Mouse (Mus musculus): Measurements from ENCODE around the gene Olfr520. TPM values are rescaled to one million over a fixed set of nuclear protein-coding genes. Genes with fewer than 3 reads are reported as not detected.
"Not testable (repeated sequence)": the region's sequence is repeated elsewhere in the genome, so short reads cannot be mapped to it uniquely, and the experiment has no call there.

Olfr520 gene
- polyA plus RNA-seq, 1 experiment from 2014 or later = not detected

DNA sequence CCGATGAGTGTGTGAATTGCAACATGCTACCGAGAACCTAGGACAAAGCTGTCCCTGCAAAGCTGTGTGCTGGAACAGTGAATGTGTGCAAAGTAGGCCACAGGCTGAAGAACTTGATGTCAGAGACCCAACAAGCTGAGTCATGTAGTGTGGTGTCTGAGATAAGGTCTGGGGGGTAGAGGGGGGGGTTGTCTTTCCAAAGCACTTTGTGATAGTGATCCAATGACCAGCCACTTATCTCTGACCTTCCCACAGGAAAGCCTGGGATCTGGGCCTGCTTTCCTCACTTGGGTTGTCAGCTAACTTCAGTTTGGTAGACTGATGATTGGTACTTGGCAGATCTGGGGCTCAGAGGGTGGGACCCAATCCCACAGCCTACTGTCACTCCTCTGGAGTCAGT is 4.5 kb downstream of the Olfr520 start:
- Histone ChIP-seq H3K4me3 (no peak overlapping the region), H3K36me3 (replicated peaks) (no peaks in the 10 kb centered on the region), H3K27ac (no peak overlapping the region), H3K9me3 (no peaks in the 10 kb centered on the region), H3K27me3 (ENCODE audit: poor library complexity, severe bottlenecking) (no peaks in the 10 kb centered on the region), H3K4me1 (peaks cover 8% of the 10 kb centered on the region; the same call in 1 of the 2 replicates)
- no peak for DNase-seq (ENCODE audit: extremely low spot score, low spot score)
- 94% methylated on average over 2 of the region's 2 CpGs for WGBS

- WGBS = 89% methylated on average over 9 of the region's 9 CpGs
- not testable (repeated sequence) for H3K4me3 ChIP-seq; H3K27me3 ChIP-seq (ENCODE audit: poor library complexity, severe bottlenecking); H3K27ac ChIP-seq; H3K9me3 ChIP-seq; DNase-seq (ENCODE audit: extremely low spot score, low spot score); H3K4me1 ChIP-seq; H3K36me3 ChIP-seq (replicated peaks)
Observed at GRCm38 (mm10) chr7:99735491-99735890, 5.4 kb downstream of the Olfr520 start.

GRCm38 (mm10) chr7:99739276-99739675 is 9.2 kb downstream of the Olfr520 start:
- H3K9me3 ChIP-seq = no peaks in the 10 kb centered on the region
- H3K27me3 ChIP-seq (ENCODE audit: poor library complexity, severe bottlenecking) = no peaks in the 10 kb centered on the region
- no peak overlapping the region for H3K4me3 ChIP-seq
- 73% methylated on average over 9 of the region's 9 CpGs for WGBS
- DNase-seq (ENCODE audit: extremely low spot score, low spot score) = no peak
- no peaks in the 10 kb centered on the region for H3K36me3 ChIP-seq (replicated peaks)
- H3K4me1 ChIP-seq = peaks cover 8% of the 10 kb centered on the region; the same call in 1 of the 2 replicates
- no peak overlapping the region for H3K27ac ChIP-seq

DNA sequence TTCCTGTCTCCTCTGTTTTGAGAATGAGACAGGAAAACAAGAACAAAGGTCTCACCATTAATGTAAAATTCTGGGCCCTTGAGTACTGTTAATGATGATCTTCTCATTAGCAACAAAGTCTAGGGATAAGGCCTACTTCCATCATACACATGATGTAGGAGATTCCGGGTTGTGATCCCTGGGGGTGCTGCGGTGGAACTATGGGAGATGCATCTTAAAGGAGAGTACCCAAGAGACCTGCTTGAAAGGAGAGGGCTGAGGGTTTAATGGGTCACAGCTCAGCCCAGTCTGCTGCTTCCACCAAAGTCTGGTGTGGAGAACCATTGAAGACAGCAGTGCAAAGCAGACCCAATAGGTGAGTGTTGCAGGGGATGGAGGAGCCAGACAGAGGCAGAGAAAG is 33.1 kb downstream of the Olfr520 start, which contains the start of gene Olfr521:
Olfr521 (plus strand) TSS at position 301 of the 400 bp plus-strand sequence.
- no peak for DNase-seq (ENCODE audit: extremely low spot score, low spot score)
- 95% methylated on average over 2 of the region's 2 CpGs for WGBS
- H3K4me3 ChIP-seq = no peak within 1 kb of the TSS
- H3K36me3 ChIP-seq (replicated peaks) = no peaks in the 10 kb centered on the region
- no peak within 1 kb of the TSS for H3K27ac ChIP-seq
- H3K27me3 ChIP-seq (ENCODE audit: poor library complexity, severe bottlenecking) = no peaks in the 10 kb centered on the region
- H3K9me3 ChIP-seq = peaks cover 26% of the 10 kb centered on the region
- H3K4me1 ChIP-seq = no peaks in the 10 kb centered on the region

- Histone ChIP-seq H3K27ac (no peak overlapping the region), H3K9me3 (no peaks in the 10 kb centered on the region), H3K27me3 (ENCODE audit: poor library complexity, severe bottlenecking) (no peaks in the 10 kb centered on the region), H3K4me1 (no peaks in the 10 kb centered on the region), H3K4me3 (no peak overlapping the region), H3K36me3 (replicated peaks) (no peaks in the 10 kb centered on the region)
- 94% methylated on average over 5 of the region's 5 CpGs for WGBS
- DNase-seq (ENCODE audit: extremely low spot score, low spot score) = no peak
Observed at GRCm38 (mm10) chr7:99781385-99781784, 51.3 kb downstream of the Olfr520 start.

- no peak for DNase-seq (ENCODE audit: extremely low spot score, low spot score)
- H3K9me3 ChIP-seq = no peaks in the 10 kb centered on the region
- no peak overlapping the region for H3K4me3 ChIP-seq
- 84% methylated on average over 2 of the region's 2 CpGs for WGBS
- no peak overlapping the region for H3K27ac ChIP-seq
- no peaks in the 10 kb centered on the region for H3K27me3 ChIP-seq (ENCODE audit: poor library complexity, severe bottlenecking)
- no peaks in the 10 kb centered on the region for H3K36me3 ChIP-seq (replicated peaks)
- 0 out of 2 replicates have a peak, but pooled peaks cover under 1% of the 10 kb centered on the region for H3K4me1 ChIP-seq
Observed at GRCm38 (mm10) chr7:99781916-99782315, 51.8 kb downstream of the Olfr520 start.

DNA sequence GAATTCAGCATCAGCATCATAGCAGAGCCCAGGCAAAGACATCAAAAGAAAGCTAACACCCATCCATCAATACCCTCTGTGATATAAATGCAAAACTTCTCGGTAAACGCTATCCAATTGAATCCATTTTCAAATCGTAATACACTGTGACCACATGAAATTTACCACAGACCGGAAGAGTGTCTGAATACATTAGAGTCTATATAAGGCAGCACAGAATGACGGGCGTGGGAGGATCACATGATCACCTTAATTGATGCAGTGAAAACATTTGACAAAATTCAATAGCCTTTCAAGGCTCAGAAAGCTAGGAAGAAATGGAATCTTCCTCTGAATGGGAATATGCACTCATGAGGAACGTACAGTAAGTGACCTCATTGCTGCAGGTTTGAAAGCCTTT is 53.3 kb downstream of the Olfr520 start:
- DNase-seq (ENCODE audit: extremely low spot score, low spot score) = no peak
- WGBS = 92% methylated on average over 7 of the region's 7 CpGs
- Histone ChIP-seq H3K4me3 (no peak overlapping the region), H3K27ac (no peak overlapping the region), H3K9me3 (no peaks in the 10 kb centered on the region), H3K27me3 (ENCODE audit: poor library complexity, severe bottlenecking) (no peaks in the 10 kb centered on the region), H3K36me3 (replicated peaks) (no peaks in the 10 kb centered on the region), H3K4me1 (peaks cover 15% of the 10 kb centered on the region)

- no peaks in the 10 kb centered on the region for H3K36me3 ChIP-seq (replicated peaks)
- H3K9me3 ChIP-seq = no peaks in the 10 kb centered on the region
- DNase-seq (ENCODE audit: extremely low spot score, low spot score) = no peak
- WGBS = 87% methylated on average over 3 of the region's 3 CpGs
- no peak overlapping the region for H3K4me3 ChIP-seq
- H3K27me3 ChIP-seq (ENCODE audit: poor library complexity, severe bottlenecking) = no peaks in the 10 kb centered on the region
- peaks cover 18% of the 10 kb centered on the region for H3K4me1 ChIP-seq
- H3K27ac ChIP-seq = no peak overlapping the region
Observed at GRCm38 (mm10) chr7:99785553-99785952, 55.5 kb downstream of the Olfr520 start.

Other genes starting within 250 kb of the Olfr520 start
- 762 and 795 TPM in 2 replicates for gene Rps3, start 246.5 kb upstream of the Olfr520 start, polyA plus RNA-seq (2016; fragmentation: Nextera tagmentation; extraction: Ambion mirVana)
- 9.3 and 11.9 TPM in 2 replicates for gene Arrb1, start 194.8 kb upstream of the Olfr520 start, polyA plus RNA-seq (2016; fragmentation: Nextera tagmentation; extraction: Ambion mirVana)
- 0.07 and 0.10 TPM in 2 replicates for gene Tpbgl, start 103.2 kb upstream of the Olfr520 start, polyA plus RNA-seq (2016; fragmentation: Nextera tagmentation; extraction: Ambion mirVana)
- gene Slco2b1, start 18.9 kb upstream of the Olfr520 start, polyA plus RNA-seq (2016; fragmentation: Nextera tagmentation; extraction: Ambion mirVana) = 1.6 and 2.0 TPM in 2 replicates
- not detected in 2 replicates for gene Olfr521, start 33.2 kb downstream of the Olfr520 start, polyA plus RNA-seq (2016; fragmentation: Nextera tagmentation; extraction: Ambion mirVana)
- 2.1 and 2.2 TPM in 2 replicates for gene Neu3, start 98.1 kb downstream of the Olfr520 start, polyA plus RNA-seq (2016; fragmentation: Nextera tagmentation; extraction: Ambion mirVana)
- gene Xrra1, start 128.8 kb downstream of the Olfr520 start, polyA plus RNA-seq (2016; fragmentation: Nextera tagmentation; extraction: Ambion mirVana) = 0.48 and 0.52 TPM in 2 replicates
- 367 and 394 TPM in 2 replicates for gene Spcs2, start 133.2 kb downstream of the Olfr520 start, polyA plus RNA-seq (2016; fragmentation: Nextera tagmentation; extraction: Ambion mirVana)

Data from forebrain, embryonic 10.5 days (tissue).